Mouse (Mus musculus): ENCODE results near the gene Msrb1.

- TF ChIP-seq CTCF (conservative IDR thresholded peaks at IDR 0.05; ENCODE audit: low read length), result no peak
- no peak for TF ChIP-seq POU5F1 (IDR thresholded peaks at IDR 0.05; ENCODE audit: borderline replicate concordance, low read length)
- no peak for TF ChIP-seq NANOG (IDR thresholded peaks at IDR 0.05; ENCODE audit: borderline replicate concordance, low read length)
Observed at GRCm38 (mm10) chr17:24736330-24737051, at the start of gene Msrb1.
